Mouse (Mus musculus) heart, adult 18-20 months (tissue): Measurements from ENCODE around the gene Olfr263. TPM values are rescaled to one million over a fixed set of nuclear protein-coding genes. Genes with fewer than 3 reads are reported as not detected.

Experiments used
- DNase-seq, 2 experiments: peaks; one replicate each; pipeline ENCODE4 v3.0.0; 2021 to 2022; ENCODE audit warnings: mixed read lengths in 1 of 2
- total RNA-seq, 2 experiments: library from RNA; stranded (reverse); gene quantifications; 2 replicates each; pipeline ENCODE4 v1.2.3; 2021

The Olfr263 gene
- total RNA-seq, 2 experiments from 2014 or later: not detected

- DNase-seq: peak; percentile 79 to 89
Observed at GRCm38 (mm10) chr13:21169657-21170430, 40.4 kb downstream of the Olfr263 start.

- no peak for DNase-seq
Observed at GRCm38 (mm10) chr13:21170431-21171155, 41.2 kb downstream of the Olfr263 start.

GRCm38 (mm10) chr13:21171156-21171530 is 41.7 kb downstream of the Olfr263 start:
- peak in 1 of 2 experiments; percentile 16 for DNase-seq

- DNase-seq: peak; percentile 25 to 30
Observed at GRCm38 (mm10) chr13:21171600-21172150, 42.2 kb downstream of the Olfr263 start.

GRCm38 (mm10) chr13:21172241-21173027 is 43.0 kb downstream of the Olfr263 start:
- peak; percentile 82 to 88 for DNase-seq

GRCm38 (mm10) chr13:21173072-21173471 is 43.6 kb downstream of the Olfr263 start:
- DNase-seq: peak; percentile 93 to 94

GRCm38 (mm10) chr13:21176733-21177132 is 47.3 kb downstream of the Olfr263 start:
- DNase-seq: no peak

GRCm38 (mm10) chr13:21177657-21178056 is 48.2 kb downstream of the Olfr263 start:
- no peak for DNase-seq

- no peak for DNase-seq
Observed at GRCm38 (mm10) chr13:21178364-21178763, 48.9 kb downstream of the Olfr263 start.

GRCm38 (mm10) chr13:21179367-21179723 is 49.9 kb downstream of the Olfr263 start, which contains the start of gene Trim27:
TSS of gene Trim27 (plus strand) at chr13:21179445.
- DNase-seq: no peak

- peak; percentile 95 to 97 for DNase-seq
Observed at GRCm38 (mm10) chr13:21179724-21180550, 50.5 kb downstream of the Olfr263 start.

- peak; percentile 54 to 60 for DNase-seq
Observed at GRCm38 (mm10) chr13:21180551-21181530, 51.4 kb downstream of the Olfr263 start.

GRCm38 (mm10) chr13:21181996-21182395 is 52.6 kb downstream of the Olfr263 start:
- DNase-seq: no peak

GRCm38 (mm10) chr13:21183066-21183465 is 53.6 kb downstream of the Olfr263 start:
- DNase-seq: no peak

GRCm38 (mm10) chr13:21183661-21184060 is 54.2 kb downstream of the Olfr263 start:
- DNase-seq: no peak

- no peak for DNase-seq
Observed at GRCm38 (mm10) chr13:21185521-21185920, 56.1 kb downstream of the Olfr263 start.
